Mouse (Mus musculus): ENCODE data around the gene Txndc9. TPM values are rescaled to one million over a fixed set of nuclear protein-coding genes. Genes with fewer than 3 reads are reported as not detected.

Gene Txndc9
- polyA plus RNA-seq, 1 experiment from 2014 or later: 140 TPM

DNA sequence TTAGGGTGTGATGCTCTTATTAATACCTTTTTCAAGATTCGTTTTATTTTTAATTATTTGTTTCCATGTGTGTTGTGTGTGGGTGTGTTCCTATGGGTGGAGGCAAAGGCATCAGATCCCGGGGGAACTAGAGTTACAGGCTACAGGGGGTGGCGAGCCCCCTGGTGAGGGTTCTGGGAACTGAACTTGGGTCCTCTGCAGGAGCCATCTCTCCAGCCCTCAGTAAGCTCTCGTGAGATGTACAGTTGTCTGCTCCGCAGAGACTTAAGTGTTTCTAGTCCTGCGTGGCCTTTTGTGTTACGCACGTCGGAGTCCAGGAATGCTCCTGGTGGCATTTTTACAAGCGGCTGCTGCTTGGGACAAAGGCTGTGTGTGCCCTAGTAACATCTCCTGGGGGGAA, 32.1 kb downstream of the Txndc9 start:
- Histone ChIP-seq H3K4me2 (no peak overlapping the region), H3K9me3 (no peaks in the 10 kb centered on the region), H3K27me3 (no peaks in the 10 kb centered on the region), H3K27ac (no peak overlapping the region), H3K9ac (no peak overlapping the region), H3K36me3 (no peaks in the 10 kb centered on the region), H3K4me1 (no peaks in the 10 kb centered on the region), H3K4me3 (no peak overlapping the region)
- ATAC-seq (ENCODE audit: insufficient number of reproducible peaks, low FRiP score, low TSS enrichment, low read depth): no peak
- 45% methylated on average over 10 of the region's 10 CpGs for WGBS

DNA sequence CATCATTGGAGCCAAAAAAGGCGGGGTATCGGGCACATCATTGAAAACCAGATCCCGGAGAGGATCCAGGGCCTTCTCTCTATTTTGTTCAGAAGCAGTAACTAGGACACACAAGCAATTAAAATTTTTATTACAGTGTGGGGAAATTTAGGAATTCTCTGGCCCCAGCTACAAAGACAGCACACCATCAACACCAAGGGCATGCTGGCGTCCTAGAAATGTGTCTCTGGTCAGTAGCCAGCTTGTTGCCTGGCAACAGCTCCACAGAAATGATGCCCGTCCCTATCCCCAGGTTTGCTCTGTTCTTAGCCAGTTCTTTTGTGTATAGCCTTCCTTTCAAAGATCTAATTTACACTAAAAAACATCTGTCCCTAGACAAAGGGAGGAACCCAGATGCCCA, 38.2 kb downstream of the Txndc9 start:
- Histone ChIP-seq H3K9ac (no peak overlapping the region), H3K4me3 (no peak overlapping the region), H3K27ac (no peak overlapping the region), H3K27me3 (no peaks in the 10 kb centered on the region), H3K9me3 (no peaks in the 10 kb centered on the region), H3K36me3 (no peaks in the 10 kb centered on the region), H3K4me2 (no peak overlapping the region), H3K4me1 (no peaks in the 10 kb centered on the region)
- no peak for ATAC-seq (ENCODE audit: insufficient number of reproducible peaks, low FRiP score, low TSS enrichment, low read depth)
- WGBS: 69% methylated on average over 5 of the region's 5 CpGs

DNA sequence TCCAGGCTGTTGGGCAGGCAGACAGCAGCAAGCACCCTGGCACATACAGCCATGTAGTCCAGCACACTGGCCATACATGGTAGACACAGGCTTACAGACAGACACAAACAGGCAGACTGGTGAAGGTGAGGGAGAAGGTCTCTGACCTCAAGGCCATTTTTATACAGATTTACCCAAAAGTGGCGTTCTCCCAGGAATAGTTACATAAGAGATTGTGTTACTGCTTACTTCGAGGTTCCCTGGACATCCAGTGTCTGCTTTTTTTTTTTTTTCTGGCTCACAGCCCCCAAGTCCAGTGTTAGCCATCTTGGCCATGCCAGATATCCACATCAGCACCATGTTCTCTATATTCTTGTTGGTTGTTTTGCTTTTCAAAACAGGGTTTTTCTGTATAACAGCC, 39.2 kb downstream of the Txndc9 start:
- no peaks in the 10 kb centered on the region for H3K4me1 ChIP-seq
- no peaks in the 10 kb centered on the region for H3K36me3 ChIP-seq
- H3K27me3 ChIP-seq: no peaks in the 10 kb centered on the region
- no peak overlapping the region for H3K4me2 ChIP-seq
- H3K27ac ChIP-seq: no peak overlapping the region
- no peak overlapping the region for H3K9ac ChIP-seq
- H3K4me3 ChIP-seq: no peak overlapping the region
- H3K9me3 ChIP-seq: no peaks in the 10 kb centered on the region
- ATAC-seq (ENCODE audit: insufficient number of reproducible peaks, low FRiP score, low TSS enrichment, low read depth): no peak
- WGBS: 68% methylated on average over 2 of the region's 2 CpGs

DNA sequence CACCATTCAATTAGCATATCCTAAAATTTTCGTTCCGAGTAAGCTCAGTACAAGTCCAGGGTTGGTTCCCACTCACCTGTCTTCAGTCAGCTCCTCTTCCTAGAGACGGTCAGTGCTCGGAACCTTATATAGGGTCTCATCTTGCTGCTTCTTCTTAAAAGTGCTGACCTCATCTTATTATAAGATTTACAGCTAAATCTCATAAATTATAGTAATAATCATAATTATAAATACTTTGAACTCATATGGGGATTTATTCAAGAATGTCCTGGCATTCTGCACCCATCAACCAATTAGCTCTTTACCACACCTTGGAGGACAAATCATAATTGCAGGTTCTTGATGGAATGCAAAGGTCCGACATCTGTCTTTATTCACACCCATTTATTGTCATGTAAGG, 40.0 kb downstream of the Txndc9 start, which contains the start of gene Lyg1:
Gene Lyg1, minus strand, starts transcription at position 101 of the 400 bp plus-strand sequence.
- H3K4me1 ChIP-seq: no peaks in the 10 kb centered on the region
- H3K4me2 ChIP-seq: no peak within 1 kb of the TSS
- 77% methylated on average over 5 of the region's 5 CpGs for WGBS
- no peak within 1 kb of the TSS for H3K27ac ChIP-seq
- no peak within 1 kb of the TSS for H3K9ac ChIP-seq
- ATAC-seq (ENCODE audit: insufficient number of reproducible peaks, low FRiP score, low TSS enrichment, low read depth): no peak
- H3K36me3 ChIP-seq: no peaks in the 10 kb centered on the region
- no peaks in the 10 kb centered on the region for H3K9me3 ChIP-seq
- H3K4me3 ChIP-seq: no peak within 1 kb of the TSS
- no peaks in the 10 kb centered on the region for H3K27me3 ChIP-seq

DNA sequence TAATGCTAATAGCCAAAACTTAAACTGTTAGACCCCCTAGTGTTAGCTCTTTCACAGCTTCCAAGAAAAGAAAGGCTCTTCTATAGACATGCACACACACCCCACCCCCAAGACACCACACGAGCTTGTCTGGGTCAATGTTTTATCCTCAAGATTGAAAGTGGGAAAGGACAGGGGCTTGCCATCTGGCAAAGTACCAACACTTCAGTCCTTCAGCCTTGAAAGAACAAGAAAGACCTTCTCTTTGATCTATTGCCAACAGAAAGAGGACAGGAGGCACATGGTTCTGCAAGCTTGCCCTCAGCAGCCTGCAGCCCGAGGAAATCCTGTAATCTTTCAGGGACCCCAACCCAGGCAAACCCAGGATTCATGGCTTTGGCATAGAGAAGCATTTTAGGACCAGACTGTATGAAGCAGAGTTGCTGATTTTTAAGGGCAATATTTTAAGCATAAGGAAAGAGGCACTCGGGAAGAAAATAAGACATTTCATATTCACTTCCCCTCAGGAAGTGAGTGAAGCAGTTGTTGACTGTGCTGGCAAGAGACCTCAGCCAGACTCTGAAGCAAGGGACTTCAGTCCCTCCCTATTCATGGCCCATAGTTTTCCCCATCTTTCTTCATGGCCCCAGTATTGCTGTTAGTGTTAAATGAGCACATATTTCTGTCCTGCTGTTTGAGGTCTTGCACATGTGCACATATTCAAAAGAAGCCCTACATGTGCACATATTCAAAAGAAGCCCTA, 40.8 kb downstream of the Txndc9 start:
- Histone ChIP-seq H3K9me3 (no peaks in the 10 kb centered on the region), H3K4me2 (no peak overlapping the region), H3K9ac (no peak overlapping the region), H3K4me3 (no peak overlapping the region), H3K27me3 (no peaks in the 10 kb centered on the region), H3K4me1 (no peaks in the 10 kb centered on the region), H3K27ac (no peak overlapping the region), H3K36me3 (no peaks in the 10 kb centered on the region)
- ATAC-seq (ENCODE audit: insufficient number of reproducible peaks, low FRiP score, low TSS enrichment, low read depth): no peak
- WGBS: 24% methylated on average over 3 of the region's 3 CpGs

DNA sequence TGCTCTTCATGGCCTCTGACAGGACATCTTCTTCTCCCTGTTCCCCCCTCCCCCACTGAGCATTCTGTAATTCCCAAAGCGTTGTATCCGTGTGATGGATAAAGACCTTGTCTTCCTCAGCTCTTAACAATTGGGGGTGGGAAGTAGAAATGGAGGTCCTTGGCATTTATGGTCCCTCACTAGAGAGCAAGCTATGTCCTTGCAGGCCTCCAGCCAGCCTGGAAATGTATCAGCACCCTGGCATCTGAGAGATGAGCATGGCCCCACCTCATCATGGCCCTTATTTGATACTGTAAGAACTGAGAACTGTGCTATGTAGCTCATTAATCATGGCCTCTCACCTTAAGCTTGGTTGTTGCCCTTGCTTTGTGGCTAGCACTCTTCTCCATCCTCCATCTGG, 42.4 kb downstream of the Txndc9 start:
- Histone ChIP-seq H3K9me3 (no peaks in the 10 kb centered on the region), H3K4me1 (no peaks in the 10 kb centered on the region), H3K9ac (no peak overlapping the region), H3K27ac (no peak overlapping the region), H3K36me3 (no peaks in the 10 kb centered on the region), H3K27me3 (no peaks in the 10 kb centered on the region), H3K4me2 (no peak overlapping the region), H3K4me3 (no peak overlapping the region)
- ATAC-seq (ENCODE audit: insufficient number of reproducible peaks, low FRiP score, low TSS enrichment, low read depth): no peak
- 86% methylated on average over 2 of the region's 2 CpGs for whole genome bisulfite sequencing

DNA sequence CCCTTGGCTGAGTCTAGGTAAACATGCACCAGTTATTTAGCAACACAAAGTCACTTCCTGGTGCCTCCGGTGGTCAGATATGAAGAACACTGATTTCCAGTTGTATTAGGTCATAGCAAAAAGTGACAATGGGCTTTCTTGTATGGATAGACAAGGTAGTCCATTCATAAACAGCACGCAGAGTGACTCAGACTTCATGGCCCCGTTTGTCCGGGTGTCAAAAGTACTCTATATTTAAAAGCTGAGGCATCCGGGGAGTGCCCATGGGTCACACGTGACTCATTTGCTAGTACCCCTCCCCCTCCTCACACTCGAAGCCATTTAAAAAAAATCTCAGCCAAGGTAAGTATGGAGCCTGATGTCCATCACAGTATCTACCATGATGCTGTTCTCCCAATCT, 42.9 kb downstream of the Txndc9 start:
- ATAC-seq (ENCODE audit: insufficient number of reproducible peaks, low FRiP score, low TSS enrichment, low read depth): no peak
- H3K36me3 ChIP-seq: no peaks in the 10 kb centered on the region
- no peaks in the 10 kb centered on the region for H3K4me1 ChIP-seq
- H3K4me3 ChIP-seq: no peak overlapping the region
- H3K27me3 ChIP-seq: no peaks in the 10 kb centered on the region
- H3K9me3 ChIP-seq: no peaks in the 10 kb centered on the region
- no peak overlapping the region for H3K9ac ChIP-seq
- WGBS: 80% methylated on average over 7 of the region's 7 CpGs
- no peak overlapping the region for H3K27ac ChIP-seq
- no peak overlapping the region for H3K4me2 ChIP-seq

- ATAC-seq (ENCODE audit: insufficient number of reproducible peaks, low FRiP score, low TSS enrichment, low read depth): no peak
- H3K27me3 ChIP-seq: no peaks in the 10 kb centered on the region
These were observed 48.8 kb downstream of the Txndc9 start for GRCm38 (mm10) chr1:37948906-37949305.

More at GRCm38 (mm10) chr1:37948906-37949305, 48.8 kb downstream of the Txndc9 start:
- Histone ChIP-seq H3K4me2 (no peak overlapping the region), H3K27ac (no peak overlapping the region), H3K9ac (no peak overlapping the region), H3K4me1 (no peaks in the 10 kb centered on the region), H3K4me3 (no peak overlapping the region), H3K36me3 (no peaks in the 10 kb centered on the region), H3K9me3 (no peaks in the 10 kb centered on the region)
- 81% methylated on average over 2 of the region's 2 CpGs for WGBS

Other genes with a start within 250 kb of the Txndc9 start
- gene Tsga10, start 131.5 kb downstream of the Txndc9 start, polyA plus RNA-seq (2015; fragmentation: Nextera tagmentation; extraction: Ambion mirVana): 5.7 and 5.8 TPM in 2 replicates
- 7.3 and 7.7 TPM in 2 replicates for gene Lipt1, start 126.2 kb downstream of the Txndc9 start, polyA plus RNA-seq (2015; fragmentation: Nextera tagmentation; extraction: Ambion mirVana)
- 25.0 and 27.8 TPM in 2 replicates for gene Mitd1, start 107.5 kb downstream of the Txndc9 start, polyA plus RNA-seq (2015; fragmentation: Nextera tagmentation; extraction: Ambion mirVana)
- gene Mrpl30, start 107.4 kb downstream of the Txndc9 start, polyA plus RNA-seq (2015; fragmentation: Nextera tagmentation; extraction: Ambion mirVana): 210 and 215 TPM in 2 replicates
- gene Lyg2, start 81.4 kb downstream of the Txndc9 start, polyA plus RNA-seq (2015; fragmentation: Nextera tagmentation; extraction: Ambion mirVana): not detected in 2 replicates
- gene Lyg1, start 40.1 kb downstream of the Txndc9 start, polyA plus RNA-seq (2015; fragmentation: Nextera tagmentation; extraction: Ambion mirVana): 0.22 TPM in 1 of 2 replicates, not detected in the other
- gene Eif5b, start 117 bp upstream of the Txndc9 start, polyA plus RNA-seq (2015; fragmentation: Nextera tagmentation; extraction: Ambion mirVana): 26.3 and 29.3 TPM in 2 replicates
- gene Rev1, start 131.9 kb upstream of the Txndc9 start, polyA plus RNA-seq (2015; fragmentation: Nextera tagmentation; extraction: Ambion mirVana): 20.1 and 24.0 TPM in 2 replicates

Data from limb, embryonic 15.5 days (tissue).